Mouse (Mus musculus) spleen, adult 12 weeks (tissue): ENCODE results near the gene Pink1.

ENCODE experiments used
- DNase-seq: peaks from one replicate; pipeline ENCODE4 v3.0.0; 2022; ENCODE audit warnings: low spot score

The Pink1 gene

DNA sequence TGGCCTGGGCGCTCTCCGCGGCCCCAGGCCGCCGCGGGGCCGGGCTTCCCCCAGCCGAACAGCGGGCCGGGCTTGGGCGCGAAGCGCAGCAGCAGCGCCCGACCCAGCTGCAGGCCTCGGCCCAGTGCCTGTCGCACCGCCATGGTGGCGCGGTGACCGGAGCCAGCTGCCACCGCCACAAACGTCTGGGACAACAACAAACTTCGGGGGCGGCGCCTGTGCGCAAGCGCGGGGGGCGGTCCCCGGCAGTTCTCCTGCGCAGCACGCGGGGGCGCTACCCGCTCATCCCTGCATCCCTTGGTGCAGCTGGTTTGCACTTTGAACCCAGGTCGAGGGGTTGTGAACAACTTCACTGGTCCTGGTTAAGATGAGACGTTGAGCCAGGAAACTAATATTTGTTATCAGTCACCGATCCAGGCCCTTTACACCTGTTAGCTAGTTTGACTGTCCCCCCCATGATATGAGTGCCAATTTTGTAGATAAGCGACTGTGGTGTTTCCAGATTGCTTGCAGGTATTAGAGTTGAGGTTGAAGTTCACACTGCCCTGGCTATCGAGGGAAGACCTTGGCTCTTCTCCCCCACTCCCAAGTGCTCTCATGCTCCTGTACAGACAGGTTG is at the start of gene Pink1:
TSS of gene Pink1 (minus strand) at position 231 of the 619 bp plus-strand sequence.
- peak; percentile 85 for DNase-seq

DNA sequence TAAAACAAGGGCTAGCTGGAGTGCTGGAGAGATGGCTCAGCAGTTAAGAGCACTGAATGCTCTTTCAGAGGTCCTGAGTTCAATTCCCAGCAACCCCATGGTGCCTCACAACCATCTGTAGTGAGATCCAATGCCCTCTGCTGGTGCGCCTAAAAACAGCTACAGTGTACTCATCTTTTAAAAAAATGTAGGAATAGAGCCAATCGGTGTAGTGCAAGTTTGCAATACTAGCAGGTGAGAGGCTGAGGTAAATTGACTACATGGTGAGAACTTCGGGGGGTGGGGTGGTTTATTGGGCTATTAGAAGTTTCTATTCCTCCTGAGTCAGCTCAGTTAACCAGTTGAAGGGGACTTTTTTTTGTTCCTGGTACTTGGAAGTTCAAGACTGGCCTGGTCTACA is 49.0 kb upstream of the Pink1 start:
- DNase-seq: no peak

GRCm38 (mm10) chr4:138370996-138371516 is 44.9 kb upstream of the Pink1 start:
- DNase-seq: no peak

DNA sequence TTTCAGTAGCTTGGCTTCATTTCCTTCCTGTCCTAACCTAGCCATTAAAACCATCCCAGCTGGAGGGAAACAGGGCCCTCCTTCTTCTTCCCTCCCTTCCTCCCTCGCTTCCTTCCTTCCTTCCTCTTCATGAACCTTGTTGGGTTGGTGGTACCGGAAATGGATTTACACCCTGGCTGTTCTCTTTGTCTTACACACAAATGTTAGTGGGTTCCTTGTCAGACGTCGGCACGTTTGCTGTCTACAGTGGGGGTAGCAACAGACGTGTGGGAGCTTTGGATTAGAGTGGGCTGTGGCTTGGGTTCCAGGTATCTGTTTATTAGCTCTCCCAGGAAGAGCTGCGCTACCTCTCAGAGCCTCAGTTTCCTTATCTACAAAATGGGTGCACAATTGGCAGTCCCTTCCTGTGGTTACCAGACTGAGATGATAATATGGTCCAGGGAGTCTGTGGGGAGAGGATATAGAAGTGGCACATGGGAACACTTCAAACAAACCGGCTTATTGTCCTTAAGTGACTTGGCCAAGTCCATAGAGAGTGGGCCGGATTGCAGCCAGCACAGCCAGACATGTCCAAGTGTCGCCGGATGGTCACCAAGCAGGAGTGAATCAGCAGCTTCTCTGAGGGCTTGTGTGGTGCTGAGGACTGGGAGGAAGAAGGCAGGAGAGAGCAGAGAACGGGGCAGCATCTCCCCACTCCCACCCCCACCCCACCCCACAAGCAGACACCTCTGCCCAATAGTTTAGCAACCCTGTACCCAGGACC is 42.6 kb upstream of the Pink1 start:
- DNase-seq: no peak

DNA sequence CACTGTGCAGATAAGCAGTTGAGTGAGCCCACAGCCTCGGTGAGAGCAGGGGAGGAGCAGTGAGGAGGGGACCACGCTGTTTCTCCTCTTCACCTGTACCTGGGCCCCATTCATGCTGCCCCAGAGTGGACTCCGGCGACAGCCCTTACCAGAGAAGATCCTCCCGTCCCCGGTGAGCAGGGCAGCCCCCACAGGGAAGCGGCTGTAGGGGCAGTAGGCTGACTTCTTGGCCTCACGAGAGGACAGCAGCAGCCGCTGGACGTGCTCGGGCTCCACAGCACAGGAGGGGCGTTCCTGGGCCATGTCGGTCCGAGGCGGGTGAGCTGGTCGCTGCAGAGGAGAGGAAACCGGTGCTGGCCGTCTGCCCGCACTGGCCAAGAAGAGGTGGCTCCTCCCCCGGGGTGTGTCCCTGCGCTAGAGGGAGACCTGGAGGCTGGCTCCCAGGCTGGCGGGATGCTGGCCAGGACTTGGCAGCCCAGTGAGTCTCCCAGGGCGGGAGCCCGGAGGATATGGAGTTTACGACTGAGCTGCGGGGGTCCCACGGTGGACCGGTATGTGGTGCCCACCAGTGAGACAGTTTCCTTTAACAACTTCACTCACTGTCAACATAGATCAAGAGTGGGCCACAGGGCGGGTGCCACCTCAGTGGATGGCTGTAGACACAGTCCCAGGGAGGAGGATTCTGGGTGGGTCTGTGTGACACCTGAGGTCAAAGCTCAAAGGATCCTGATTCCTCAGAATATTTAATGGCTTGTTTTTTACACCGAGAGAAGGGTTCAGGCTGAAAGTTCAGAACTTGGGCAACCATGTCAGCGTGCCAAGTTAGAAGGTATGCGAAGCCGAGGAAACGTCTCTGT is 41.8 kb upstream of the Pink1 start, which contains the start of gene Cda:
TSS of gene Cda (minus strand) at position 352 of the 857 bp plus-strand sequence.
- DNase-seq: peak; percentile 51

- DNase-seq: no peak
These were observed 40.5 kb upstream of the Pink1 start for GRCm38 (mm10) chr4:138366561-138366960.

- no peak for DNase-seq
These were observed 37.4 kb upstream of the Pink1 start for GRCm38 (mm10) chr4:138363511-138363910.

DNA sequence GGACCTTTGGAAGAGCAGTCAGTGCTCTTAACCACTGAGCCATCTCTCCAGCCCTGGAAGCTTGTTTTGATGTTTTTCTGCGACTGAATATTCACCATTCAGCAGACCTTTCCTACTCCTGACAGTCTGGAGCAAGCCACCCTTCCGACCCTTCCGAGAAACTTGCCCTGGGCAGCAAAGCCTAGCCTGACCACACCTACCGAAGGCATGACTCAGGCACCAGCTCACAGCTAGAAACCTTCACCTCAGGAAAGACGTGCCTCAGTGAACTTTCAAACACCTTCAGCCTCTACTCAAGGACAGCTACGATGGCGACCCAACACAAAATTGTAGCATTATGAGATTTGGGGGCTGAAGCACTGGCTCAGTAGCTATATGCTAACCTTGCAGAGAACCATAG is 36.8 kb upstream of the Pink1 start:
- DNase-seq: no peak

- DNase-seq: no peak
These were observed 35.3 kb upstream of the Pink1 start for GRCm38 (mm10) chr4:138361370-138361821.

DNA sequence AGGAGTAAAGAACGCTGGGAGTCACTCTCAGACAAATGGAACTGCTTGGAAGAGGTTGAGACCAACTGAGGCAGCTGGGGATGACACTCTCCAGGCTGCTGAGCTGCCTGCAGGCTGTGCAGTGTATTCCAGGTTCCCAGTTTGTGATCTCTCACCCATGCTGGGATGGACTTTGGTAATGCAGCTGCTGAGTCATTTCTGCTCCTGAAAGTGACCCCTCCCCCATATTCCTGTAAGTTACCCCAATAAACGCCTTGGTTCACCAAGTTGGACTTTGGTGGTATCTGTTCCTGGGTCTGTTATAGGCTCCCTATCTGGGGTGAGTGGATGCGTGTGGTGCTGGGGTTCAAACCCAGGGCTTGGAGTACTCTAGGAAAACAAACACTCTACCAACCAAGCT is 32.1 kb upstream of the Pink1 start:
- no peak for DNase-seq

GRCm38 (mm10) chr4:138356551-138356950 is 30.4 kb upstream of the Pink1 start:
- DNase-seq: no peak

- no peak for DNase-seq
These were observed 30.0 kb upstream of the Pink1 start for GRCm38 (mm10) chr4:138356141-138356540.

- DNase-seq: no peak
These were observed 29.4 kb upstream of the Pink1 start for GRCm38 (mm10) chr4:138355496-138355895.

DNA sequence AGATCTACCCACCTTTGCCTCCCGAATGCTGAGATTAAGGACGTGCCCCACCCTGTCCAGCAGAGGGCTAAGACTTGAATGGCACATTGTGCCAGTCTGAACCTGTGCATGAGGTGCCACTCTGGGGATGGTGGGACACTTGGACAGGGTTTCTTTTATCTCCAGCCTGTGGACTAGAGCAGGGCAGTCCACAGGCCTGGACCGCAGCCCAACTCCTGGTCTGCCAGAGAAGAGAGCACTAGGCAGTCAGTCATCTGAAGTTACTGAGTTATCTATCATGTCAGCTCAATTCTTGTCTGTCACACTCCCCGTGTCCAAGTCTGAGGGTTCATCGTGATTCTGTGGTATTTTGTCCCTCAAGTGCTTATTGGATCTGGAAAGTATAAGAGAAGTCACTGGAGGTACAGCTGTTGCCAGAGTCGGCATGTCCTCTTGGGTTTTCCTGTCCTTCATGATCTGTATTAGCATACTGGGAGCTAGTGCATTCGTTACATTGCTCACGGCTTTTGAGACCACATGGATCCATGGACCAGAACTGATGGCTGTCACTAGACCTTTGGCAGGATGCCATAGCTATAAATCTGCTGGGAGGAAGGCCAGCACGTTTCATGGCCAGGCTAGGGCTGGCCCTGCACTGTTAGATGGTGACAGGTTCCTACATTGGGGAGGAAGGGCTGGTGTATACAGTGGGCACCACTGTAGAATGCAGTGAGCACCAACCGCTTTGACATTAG is 27.5 kb upstream of the Pink1 start:
- no peak for DNase-seq

GRCm38 (mm10) chr4:138352692-138353091 is 26.6 kb upstream of the Pink1 start:
- DNase-seq: no peak

DNA sequence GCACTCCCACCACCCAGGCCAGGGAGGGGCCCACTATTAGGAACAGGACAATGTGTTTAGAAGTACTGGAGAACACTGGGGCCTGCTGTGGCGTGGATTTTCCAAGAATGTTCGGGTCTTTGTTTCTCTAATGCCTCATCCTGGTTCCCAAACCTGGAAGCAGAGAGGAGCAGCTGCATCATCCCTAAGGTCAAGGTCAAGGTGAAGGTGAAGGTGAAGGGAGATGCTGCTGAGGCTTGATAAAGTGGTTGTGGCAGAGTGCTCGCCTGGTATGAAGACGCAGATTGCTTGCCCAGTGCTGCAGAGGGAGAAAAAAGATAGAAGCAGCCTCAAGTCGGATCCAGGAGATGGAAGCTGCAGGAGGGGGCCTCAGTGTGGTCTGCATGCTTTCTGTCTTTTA is 25.7 kb upstream of the Pink1 start:
- DNase-seq: no peak

DNA sequence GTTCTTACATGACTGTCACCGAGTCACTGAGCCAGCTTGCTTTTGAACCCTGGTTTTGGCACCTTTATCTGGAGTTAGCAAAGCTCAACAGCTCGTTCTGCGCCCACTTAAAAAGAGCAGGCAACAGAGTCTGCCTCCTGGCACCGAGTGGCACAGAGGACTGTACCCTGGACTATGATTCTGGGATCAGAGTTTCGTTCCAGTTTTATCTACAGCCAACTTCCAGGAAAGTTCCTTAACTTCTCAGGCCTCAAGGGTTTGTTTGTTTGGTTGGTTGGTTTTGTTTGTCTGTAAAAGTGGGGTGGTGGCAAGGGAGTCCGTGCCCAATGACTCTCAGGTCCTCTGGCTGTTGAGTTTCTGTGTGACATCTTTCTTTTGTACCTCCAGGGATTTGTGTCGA is 22.6 kb upstream of the Pink1 start:
- no peak for DNase-seq

DNA sequence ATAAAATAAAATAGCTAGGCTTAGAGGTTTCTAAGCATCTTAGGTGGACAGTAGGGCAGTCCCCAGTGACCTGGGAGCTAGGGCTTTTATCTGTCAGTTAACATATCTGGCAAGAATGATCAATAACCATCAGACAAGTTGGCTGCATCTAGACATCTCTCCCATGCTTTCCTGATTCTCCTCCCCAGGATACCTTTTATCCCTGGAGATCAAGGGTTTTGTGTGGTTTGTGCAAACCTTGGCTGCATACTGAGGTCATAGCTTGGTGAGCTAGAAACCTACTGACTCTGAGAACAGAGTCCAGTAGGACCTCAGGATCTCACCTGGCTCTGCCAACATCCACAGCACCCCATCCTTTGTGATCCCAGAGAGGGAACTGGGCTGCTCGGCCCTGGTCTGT is 21.2 kb upstream of the Pink1 start:
- no peak for DNase-seq

- DNase-seq: no peak
These were observed 18.9 kb upstream of the Pink1 start for GRCm38 (mm10) chr4:138344891-138345545.

DNA sequence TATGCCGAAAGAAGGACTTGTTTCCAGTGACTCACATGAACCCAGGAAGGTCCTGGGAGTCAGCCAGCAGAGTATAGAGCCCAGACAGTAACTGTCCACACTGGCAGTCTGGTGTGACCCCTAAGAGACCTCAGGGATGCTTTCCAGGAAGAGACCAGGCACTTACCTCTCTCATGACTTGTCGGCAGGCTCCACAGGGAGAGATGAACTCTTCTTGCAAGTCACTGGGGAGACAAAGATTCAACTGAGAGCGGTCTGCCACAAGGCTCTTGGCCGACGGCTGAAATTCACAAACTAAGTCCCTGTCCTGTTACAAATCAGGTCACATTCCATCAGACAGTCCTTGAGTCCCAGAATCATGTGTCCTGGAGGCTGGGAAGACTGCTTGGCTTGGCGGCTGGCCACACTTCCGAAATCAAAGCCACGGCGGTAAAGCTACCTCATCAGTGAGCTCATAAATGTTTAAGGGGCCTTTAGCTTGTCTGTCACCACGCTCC is 17.3 kb upstream of the Pink1 start:
- no peak for DNase-seq

DNA sequence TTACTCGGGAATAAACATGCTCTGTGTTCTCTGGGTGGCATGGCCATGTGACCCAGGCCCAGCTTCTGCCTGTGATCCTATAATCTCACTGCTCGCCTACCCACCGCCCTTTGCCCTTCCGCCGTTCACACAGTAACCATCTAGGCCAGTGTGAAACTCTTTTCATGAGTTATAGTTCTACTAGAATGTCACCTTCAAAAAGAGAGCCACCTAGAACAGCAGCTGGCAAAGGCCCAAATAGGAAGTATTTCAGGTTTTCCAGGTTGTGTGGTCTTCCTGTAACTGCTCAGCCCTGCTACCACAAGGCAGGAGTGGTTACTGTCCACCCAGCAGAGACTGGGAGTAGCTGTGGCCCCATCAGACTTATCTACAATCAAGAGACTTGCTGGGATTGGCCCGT is 16.7 kb upstream of the Pink1 start:
- no peak for DNase-seq
